In genomic region chr10:58224827-58225785, GRCm38 (mm10) we compare ENCODE assay signal across 18 mouse cellular contexts. TPM values are rescaled to one million over a fixed set of nuclear protein-coding genes. Genes with fewer than 3 reads are reported as not detected.
DNase-seq lines count a peak whose midpoint lies in the region; TF ChIP-seq lines count a peak whose summit lies in the region.
"Not testable (repeated sequence)": the region's sequence is repeated elsewhere in the genome, so short reads cannot be mapped to it uniquely, and the experiment has no call there.
"Had no signal": no experiment of that assay in that cellular context is flagged by ENCODE, and none has a peak within 500 bp of the region (broad histone marks: within the 10 kb centered on the region; RNA-seq: fewer than 3 reads in every experiment).

AW822073 (minus strand) TSS chr10:58224930.

- not testable (repeated sequence) for H3K27me3 ChIP-seq in embryonic facial prominence, embryonic 10.5 days (replicated peaks; ENCODE audit: low read depth, poor library complexity, severe bottlenecking); midbrain, embryonic 10.5 days (ENCODE audit: low read depth, poor library complexity, severe bottlenecking)

- not testable (repeated sequence) for H3K9me3 ChIP-seq in embryonic facial prominence, embryonic 10.5 days
- H3K9me3 ChIP-seq in midbrain, embryonic 10.5 days (replicated peaks) = peaks cover 10% of the 10 kb centered on the region

- DNase-seq in 3134 (ENCODE audit: extremely low read depth, insufficient read length, low spot score) = peak; percentile 47
- DNase-seq in adrenal gland, adult 2 months = peak; percentile 44
- DNase-seq in embryonic facial prominence, embryonic 10.5 days (ENCODE audit: low spot score) = peak; percentile 17
- DNase-seq in heart, adult 11 months = peak; percentile 97
- DNase-seq in left cerebral cortex, adult 2 months (ENCODE audit: extremely low spot score in 1 of 2, low spot score in 2 of 2) = peak; percentile 52 to 65
- DNase-seq in midbrain, embryonic 10.5 days (ENCODE audit: low spot score) = peak; percentile 37
- peak; percentile 48 to 54 for DNase-seq in spleen, postnatal 10 days (ENCODE audit: low spot score in 2 of 2)
- DNase-seq in urinary bladder, postnatal 10 days (ENCODE audit: low spot score) = peak; percentile 85

- H3K4me1 ChIP-seq in embryonic facial prominence, embryonic 10.5 days; midbrain, embryonic 10.5 days: not testable (repeated sequence)

- intact Hi-C loops in left cerebral cortex, adult 2 months (cut with DNase I) = not testable (repeated sequence)

- not testable (repeated sequence) for H3K36me3 ChIP-seq in embryonic facial prominence, embryonic 10.5 days (replicated peaks); midbrain, embryonic 10.5 days

- not testable (repeated sequence) for H3K27ac ChIP-seq in embryonic facial prominence, embryonic 10.5 days (replicated peaks); left cerebral cortex, adult 2 months; midbrain, embryonic 10.5 days (replicated peaks)

- not testable (repeated sequence) for TF ChIP-seq CTCF in left cerebral cortex, adult 2 months (IDR thresholded peaks at IDR 0.05)

- not testable (repeated sequence) for H3K4me3 ChIP-seq in embryonic facial prominence, embryonic 10.5 days; left cerebral cortex, adult 2 months; midbrain, embryonic 10.5 days

- WGBS in embryonic facial prominence, embryonic 10.5 days = 87% methylated on average over 18 of the region's 18 CpGs
- whole genome bisulfite sequencing in midbrain, embryonic 10.5 days = 90% methylated on average over 18 of the region's 18 CpGs

RNA-seq across cellular contexts. Expression of gene AW822073, which starts in this region (rescaled TPM):
- total RNA-seq in adrenal gland, adult 2 months (2021) = not detected
- not detected in 2 replicates for polyA plus RNA-seq in adrenal gland, adult 2 months (2012; rRNA removed)
- not detected in 2 replicates for polyA plus RNA-seq in embryonic facial prominence, embryonic 10.5 days (2016; fragmentation: Nextera tagmentation; extraction: Ambion mirVana)
- not detected for total RNA-seq in left cerebral cortex, adult 2 months (2021)
- polyA plus RNA-seq in midbrain, embryonic 10.5 days (2016; fragmentation: Nextera tagmentation; extraction: Ambion mirVana) = not detected in 2 replicates
- total RNA-seq: heart, adult 18-20 months; layer of hippocampus, adult 18-20 months; left cerebral cortex, adult 18-20 months; megakaryocyte-erythroid progenitor cell, adult 5-6 weeks had no signal
- polyA plus RNA-seq: heart, postnatal 0 days; hindbrain, embryonic 15.5 days; limb, embryonic 15.5 days; lung, embryonic 15.5 days; neural tube, embryonic 15.5 days; stomach, embryonic 15.5 days had no signal

Comparison
In these comparisons a context has a peak if more than half of its experiments do, and no peak if none do; other contexts are left out.
1. Peak in DNase-seq in adrenal gland, adult 2 months; RNA of the gene not detected or under 1 TPM.
2. Peak in DNase-seq in embryonic facial prominence, embryonic 10.5 days; RNA of the gene not detected or under 1 TPM.
3. Peak in DNase-seq in left cerebral cortex, adult 2 months; RNA of the gene not detected or under 1 TPM.
4. Peak in DNase-seq in midbrain, embryonic 10.5 days; RNA of the gene not detected or under 1 TPM.
5. DNase-seq: peak in every context shown above with its lines; median percentile 97 in heart, adult 11 months; 85 in urinary bladder, postnatal 10 days; 58 in left cerebral cortex, adult 2 months; 51 in spleen, postnatal 10 days; 47 in 3134; 44 in adrenal gland, adult 2 months; 37 in midbrain, embryonic 10.5 days; 17 in embryonic facial prominence, embryonic 10.5 days.